19 mouse cellular contexts compared by ENCODE assay signal in the genomic region with DNA sequence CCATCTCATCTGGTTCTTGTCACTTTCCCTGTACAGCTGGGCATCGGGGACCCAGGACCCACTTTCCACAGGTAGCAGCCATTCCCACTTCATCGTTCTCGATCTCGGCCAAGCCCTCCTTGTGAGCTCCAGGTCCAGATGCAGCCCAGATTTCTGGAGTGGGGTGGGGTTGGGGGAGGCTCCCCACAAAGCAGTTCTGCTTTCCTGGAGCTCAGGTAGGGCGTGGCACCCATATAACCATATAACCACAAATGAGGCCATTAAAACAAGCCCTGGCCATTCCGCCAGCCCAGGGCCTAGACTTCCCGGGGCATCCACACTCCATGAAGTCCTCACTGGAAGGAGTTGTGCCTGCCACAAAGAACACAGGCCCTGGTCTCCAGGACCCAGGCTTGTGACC. TPM values are rescaled to one million over a fixed set of nuclear protein-coding genes. Genes with fewer than 3 reads are reported as not detected.
A peak's percentile ranks its signal among the peaks of the same experiment; 100 is the strongest.
DNase-seq lines count a peak whose midpoint lies in the region; ATAC-seq and TF ChIP-seq lines count a peak whose summit lies in the region.
"Had no signal": no experiment of that assay in that cellular context is flagged by ENCODE, and none has a peak within 500 bp of the region (broad histone marks: within the 10 kb centered on the region; RNA-seq: fewer than 3 reads in every experiment).

No protein-coding gene starts in this region.

- TF ChIP-seq CTCF in hindbrain, postnatal 0 days (IDR thresholded peaks at IDR 0.05; ENCODE audit: low read depth): no peak

- H3K27me3 ChIP-seq in embryonic facial prominence, embryonic 13.5 days: no peaks in the 10 kb centered on the region
- H3K27me3 ChIP-seq in embryonic facial prominence, embryonic 10.5 days (replicated peaks; ENCODE audit: low read depth, poor library complexity, severe bottlenecking): no peaks in the 10 kb centered on the region
- H3K27me3 ChIP-seq in hindbrain, embryonic 10.5 days (ENCODE audit: insufficient read depth, poor library complexity, severe bottlenecking): peaks cover 8% of the 10 kb centered on the region; the same call in 1 of the 2 replicates
- H3K27me3 ChIP-seq in hindbrain, postnatal 0 days (ENCODE audit: insufficient read depth, low read length): no peaks in the 10 kb centered on the region
- H3K27me3 ChIP-seq in intestine, embryonic 15.5 days (replicated peaks): no peaks in the 10 kb centered on the region
- H3K27me3 ChIP-seq in stomach, embryonic 15.5 days (replicated peaks): no peaks in the 10 kb centered on the region
- no peaks in the 10 kb centered on the region for H3K27me3 ChIP-seq in kidney, embryonic 14.5 days (ENCODE audit: control insufficient read depth, insufficient read depth, low read length)

- H3K4me3 ChIP-seq in embryonic facial prominence, embryonic 13.5 days: no peak overlapping the region
- H3K4me3 ChIP-seq in embryonic facial prominence, embryonic 10.5 days: no peak overlapping the region
- H3K4me3 ChIP-seq in hindbrain, embryonic 10.5 days: no peak overlapping the region
- no peak overlapping the region for H3K4me3 ChIP-seq in hindbrain, postnatal 0 days (ENCODE audit: low read length)
- no peak overlapping the region for H3K4me3 ChIP-seq in intestine, embryonic 15.5 days (replicated peaks)
- H3K4me3 ChIP-seq in stomach, embryonic 15.5 days (replicated peaks): no peak overlapping the region
- H3K4me3 ChIP-seq in kidney, embryonic 14.5 days (ENCODE audit: low read length): no peak overlapping the region
- H3K4me3 ChIP-seq: forebrain, embryonic 12.5 days; midbrain, embryonic 10.5 days had no signal

- no peak overlapping the region for H3K4me2 ChIP-seq in embryonic facial prominence, embryonic 13.5 days
- no peak overlapping the region for H3K4me2 ChIP-seq in hindbrain, postnatal 0 days (ENCODE audit: low read depth, low read length)
- H3K4me2 ChIP-seq in intestine, embryonic 15.5 days (replicated peaks): no peak overlapping the region
- no peak overlapping the region for H3K4me2 ChIP-seq in stomach, embryonic 15.5 days
- H3K4me2 ChIP-seq in kidney, embryonic 14.5 days (replicated peaks; ENCODE audit: low read depth, low read length): no peak overlapping the region
- H3K4me2 ChIP-seq: forebrain, embryonic 12.5 days had no signal

- WGBS in embryonic facial prominence, embryonic 13.5 days: 81% methylated on average over 7 of the region's 7 CpGs
- WGBS in embryonic facial prominence, embryonic 10.5 days: 87% methylated on average over 7 of the region's 7 CpGs
- 93% methylated on average over 7 of the region's 7 CpGs for WGBS in hindbrain, embryonic 10.5 days
- 91% methylated on average over 7 of the region's 7 CpGs for WGBS in hindbrain, postnatal 0 days
- 54% methylated on average over 7 of the region's 7 CpGs for WGBS in intestine, embryonic 15.5 days
- 81% methylated on average over 7 of the region's 7 CpGs for WGBS in stomach, embryonic 15.5 days
- WGBS in kidney, embryonic 14.5 days: 79% methylated on average over 7 of the region's 7 CpGs

- no peaks in the 10 kb centered on the region for H3K9me3 ChIP-seq in embryonic facial prominence, embryonic 13.5 days
- no peaks in the 10 kb centered on the region for H3K9me3 ChIP-seq in embryonic facial prominence, embryonic 10.5 days
- H3K9me3 ChIP-seq in hindbrain, embryonic 10.5 days: no peaks in the 10 kb centered on the region
- H3K9me3 ChIP-seq in hindbrain, postnatal 0 days (ENCODE audit: low read length): no peaks in the 10 kb centered on the region
- no peaks in the 10 kb centered on the region for H3K9me3 ChIP-seq in intestine, embryonic 15.5 days
- H3K9me3 ChIP-seq in stomach, embryonic 15.5 days: no peaks in the 10 kb centered on the region
- H3K9me3 ChIP-seq in kidney, embryonic 14.5 days (ENCODE audit: control insufficient read depth, low read length): no peaks in the 10 kb centered on the region
- H3K9me3 ChIP-seq: forebrain, embryonic 12.5 days; midbrain, embryonic 10.5 days had no signal

- peaks cover 29% of the 10 kb centered on the region for H3K4me1 ChIP-seq in embryonic facial prominence, embryonic 13.5 days
- H3K4me1 ChIP-seq in embryonic facial prominence, embryonic 10.5 days: peaks cover 36% of the 10 kb centered on the region
- H3K4me1 ChIP-seq in hindbrain, embryonic 10.5 days (replicated peaks): peaks cover 38% of the 10 kb centered on the region
- H3K4me1 ChIP-seq in hindbrain, postnatal 0 days (ENCODE audit: insufficient read depth, low read length): peaks cover 4% of the 10 kb centered on the region; the same call in 1 of the 2 replicates
- peaks cover 33% of the 10 kb centered on the region for H3K4me1 ChIP-seq in intestine, embryonic 15.5 days (replicated peaks)
- peaks cover 14% of the 10 kb centered on the region; the same call in 1 of the 2 replicates for H3K4me1 ChIP-seq in stomach, embryonic 15.5 days
- peaks cover 21% of the 10 kb centered on the region for H3K4me1 ChIP-seq in kidney, embryonic 14.5 days (ENCODE audit: control insufficient read depth, insufficient read depth, low read length)

- H3K36me3 ChIP-seq in embryonic facial prominence, embryonic 13.5 days: peaks cover 4% of the 10 kb centered on the region; the same call in 1 of the 2 replicates
- peaks cover 7% of the 10 kb centered on the region; the same call in 1 of the 2 replicates for H3K36me3 ChIP-seq in embryonic facial prominence, embryonic 10.5 days (replicated peaks)
- 0 out of 2 replicates have a peak, but pooled peaks cover 5% of the 10 kb centered on the region for H3K36me3 ChIP-seq in hindbrain, embryonic 10.5 days
- no peaks in the 10 kb centered on the region for H3K36me3 ChIP-seq in hindbrain, postnatal 0 days (ENCODE audit: insufficient read depth, low read length)
- H3K36me3 ChIP-seq in intestine, embryonic 15.5 days: no peaks in the 10 kb centered on the region
- H3K36me3 ChIP-seq in stomach, embryonic 15.5 days: no peaks in the 10 kb centered on the region
- H3K36me3 ChIP-seq in kidney, embryonic 14.5 days (ENCODE audit: control insufficient read depth, insufficient read depth, low read length): no peaks in the 10 kb centered on the region
- H3K36me3 ChIP-seq: forebrain, embryonic 12.5 days; G1E; midbrain, embryonic 10.5 days had no signal

- H3K9ac ChIP-seq in embryonic facial prominence, embryonic 13.5 days: no peak overlapping the region
- H3K9ac ChIP-seq in hindbrain, postnatal 0 days (replicated peaks; ENCODE audit: low read length): no peak overlapping the region
- H3K9ac ChIP-seq in intestine, embryonic 15.5 days: no peak overlapping the region
- H3K9ac ChIP-seq in stomach, embryonic 15.5 days: no peak overlapping the region
- no peak overlapping the region for H3K9ac ChIP-seq in kidney, embryonic 14.5 days (ENCODE audit: low read depth, low read length)
- H3K9ac ChIP-seq: forebrain, embryonic 12.5 days; liver, postnatal 0 days had no signal

- no peak for DNase-seq in embryonic facial prominence, embryonic 10.5 days (ENCODE audit: low spot score)
- DNase-seq in hindbrain, embryonic 10.5 days (ENCODE audit: low spot score): no peak
- no peak for DNase-seq in hindbrain, postnatal 0 days (ENCODE audit: low spot score)
- DNase-seq in kidney, adult 18-20 months: no peak
- DNase-seq: adrenal gland, postnatal 10 days; cerebellum, postnatal 10 days; liver; liver, postnatal 0 days; right cerebral cortex, postnatal 4 days; thymus, adult 18-20 months had no signal

- ATAC-seq in embryonic facial prominence, embryonic 13.5 days (ENCODE audit: insufficient number of reproducible peaks, insufficient read depth, low FRiP score, low TSS enrichment, low read depth): no peak
- no peak for ATAC-seq in hindbrain, postnatal 0 days
- peak; percentile 66 for ATAC-seq in intestine, embryonic 15.5 days
- ATAC-seq in stomach, embryonic 15.5 days (ENCODE audit: insufficient read depth, low FRiP score, low read depth): no peak
- no peak for ATAC-seq in kidney, embryonic 14.5 days (ENCODE audit: low FRiP score, low TSS enrichment)
- ATAC-seq: activated CD4-positive, CD25-positive, alpha-beta regulatory T cell, adult 4 months; CD4-positive, CD25-positive, alpha-beta regulatory T cell, adult 4 months; liver, postnatal 0 days had no signal

- peak overlapping the region; percentile 56 for H3K27ac ChIP-seq in embryonic facial prominence, embryonic 13.5 days
- no peak overlapping the region for H3K27ac ChIP-seq in embryonic facial prominence, embryonic 10.5 days (replicated peaks)
- 0 out of 2 replicates have a peak overlapping the region, but pooled peaks have one; percentile 37 for H3K27ac ChIP-seq in hindbrain, embryonic 10.5 days
- no peak overlapping the region for H3K27ac ChIP-seq in hindbrain, postnatal 0 days
- H3K27ac ChIP-seq in intestine, embryonic 15.5 days: peak overlapping the region; percentile 66
- H3K27ac ChIP-seq in stomach, embryonic 15.5 days: peak overlapping the region; percentile 41; the same call in 1 of the 2 replicates
- H3K27ac ChIP-seq in kidney, embryonic 14.5 days (ENCODE audit: low read depth, low read length): no peak overlapping the region
- H3K27ac ChIP-seq: forebrain, embryonic 12.5 days; midbrain, embryonic 10.5 days had no signal

RNA-seq across cellular contexts. Expression of gene Ece1, which starts 46.5 kb away (rescaled TPM):
- polyA plus RNA-seq in embryonic facial prominence, embryonic 13.5 days (2015; fragmentation: Nextera tagmentation; extraction: Ambion mirVana): 49.9 and 65.0 TPM in 2 replicates
- 46.6 and 54.5 TPM in 2 replicates for polyA plus RNA-seq in embryonic facial prominence, embryonic 10.5 days (2016; fragmentation: Nextera tagmentation; extraction: Ambion mirVana)
- 33.7 and 37.6 TPM in 2 replicates for polyA plus RNA-seq in hindbrain, embryonic 10.5 days (2016; fragmentation: Nextera tagmentation; extraction: Ambion mirVana)
- 40.0 and 43.8 TPM in 2 replicates for total RNA-seq in hindbrain, postnatal 0 days (2014; rRNA removed)
- 23.0 and 23.4 TPM in 2 replicates for polyA plus RNA-seq in hindbrain, postnatal 0 days (2015; fragmentation: Nextera tagmentation; extraction: Ambion mirVana)
- polyA plus RNA-seq in intestine, embryonic 15.5 days (2015; fragmentation: Nextera tagmentation; extraction: Ambion mirVana): 56.0 and 60.1 TPM in 2 replicates
- 52.0 and 53.5 TPM in 2 replicates for polyA plus RNA-seq in stomach, embryonic 15.5 days (2015; fragmentation: Nextera tagmentation; extraction: Ambion mirVana)
- polyA plus RNA-seq in kidney, embryonic 14.5 days (2014; fragmentation: Nextera tagmentation; extraction: Ambion mirVana): 35.0 and 69.0 TPM in 2 replicates

Comparison
In these comparisons a context has a peak if more than half of its experiments do, and no peak if none do; other contexts are left out.
1. H3K27ac ChIP-seq: peak in embryonic facial prominence, embryonic 13.5 days (single experiment), hindbrain, embryonic 10.5 days (single experiment), intestine, embryonic 15.5 days (single experiment) and stomach, embryonic 15.5 days (single experiment); none in embryonic facial prominence, embryonic 10.5 days (single experiment), hindbrain, postnatal 0 days (single experiment) and kidney, embryonic 14.5 days (single experiment).